ENCODE assay signal across 8 mouse cellular contexts in the genomic region with DNA sequence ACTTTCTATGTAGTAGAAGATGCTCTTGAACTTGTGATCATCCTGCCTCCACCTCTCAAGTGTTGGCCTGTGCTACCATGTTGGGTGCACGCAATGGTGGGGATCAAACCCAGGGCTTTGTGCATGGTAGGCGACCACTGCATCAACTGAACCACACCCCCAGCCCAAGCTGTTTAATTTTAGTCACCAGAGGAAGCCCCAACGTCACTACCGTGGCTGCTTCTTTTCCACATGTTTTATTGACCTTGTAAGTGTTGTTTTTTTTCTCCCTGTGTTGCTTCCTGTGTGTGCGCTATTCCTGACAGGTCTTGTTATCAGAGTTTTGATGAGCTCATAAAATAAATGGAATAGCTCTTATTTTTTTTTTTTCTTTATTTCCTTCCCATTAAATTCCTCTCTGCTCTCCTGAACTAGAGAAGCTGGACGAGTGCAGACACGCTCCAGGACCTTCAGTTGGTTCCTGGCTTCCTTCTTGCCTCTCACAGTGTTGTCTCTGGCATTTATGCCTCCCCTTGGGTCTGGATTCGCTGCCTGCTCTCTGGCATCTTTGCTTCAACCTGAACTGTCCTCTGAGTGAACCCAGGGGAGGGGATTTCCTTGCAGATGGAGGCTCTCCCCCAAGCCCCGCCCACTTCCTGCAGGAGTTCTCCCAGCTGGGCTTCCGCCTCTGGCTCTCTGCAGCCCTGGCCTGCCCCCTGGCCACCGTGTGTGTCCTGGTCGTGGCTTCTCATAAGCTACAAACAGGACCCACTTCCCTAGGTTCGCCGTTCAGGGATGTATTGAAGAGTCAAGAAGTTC.
DNase-seq lines count a peak whose midpoint lies in the region; ATAC-seq and TF ChIP-seq lines count a peak whose summit lies in the region.

No protein-coding gene starts in this region.

- H3K4me1 ChIP-seq in limb, embryonic 13.5 days: peaks cover 10% of the 10 kb centered on the region
- peaks cover 5% of the 10 kb centered on the region for H3K4me1 ChIP-seq in neural tube, embryonic 11.5 days (ENCODE audit: control insufficient read depth, insufficient read depth, low read length)

- TF ChIP-seq CTCF in layer of hippocampus, adult 2 months (conservative IDR thresholded peaks at IDR 0.05): peak; percentile 42

- intact Hi-C loops in heart, postnatal 10 days (cut with DNase I): loop anchor here (2.0 kb wide), 1 partner anchor 40 kb away; no protein-coding TSS in a partner anchor

- ATAC-seq in limb, embryonic 13.5 days (ENCODE audit: low FRiP score, low read depth): peak; percentile 86
- ATAC-seq in neural tube, embryonic 11.5 days (ENCODE audit: insufficient read depth, low FRiP score, low TSS enrichment): no peak

- WGBS in limb, embryonic 13.5 days: 19% methylated on average over 14 of the region's 14 CpGs
- 38% methylated on average over 14 of the region's 14 CpGs for WGBS in neural tube, embryonic 11.5 days

- no peak overlapping the region for H3K27ac ChIP-seq in layer of hippocampus, adult 2 months
- peak overlapping the region; percentile 39 for H3K27ac ChIP-seq in limb, embryonic 13.5 days
- H3K27ac ChIP-seq in neural tube, embryonic 11.5 days (ENCODE audit: low read depth, low read length): no peak overlapping the region

- no peak for DNase-seq in layer of hippocampus, adult 2 months (ENCODE audit: low spot score in 2 of 2)
- DNase-seq in layer of hippocampus, postnatal 10 days (ENCODE audit: low spot score in 2 of 2): no peak
- peak; percentile 84 for DNase-seq in embryo, embryonic 9.5 days (ENCODE audit: extremely low spot score)
- DNase-seq in heart, postnatal 10 days: peak; percentile 87 to 90
- DNase-seq in neural tube, embryonic 11.5 days (ENCODE audit: low spot score): peak; percentile 75
- DNase-seq in thymus, postnatal 36 days: peak; percentile 77 to 82
- DNase-seq in right cerebral cortex, postnatal 4 days: no peak

- no peaks in the 10 kb centered on the region for H3K9me3 ChIP-seq in limb, embryonic 13.5 days
- H3K9me3 ChIP-seq in neural tube, embryonic 11.5 days (ENCODE audit: control insufficient read depth, low read length): no peaks in the 10 kb centered on the region

- 0 out of 2 replicates have a peak overlapping the region, but pooled peaks have one; percentile 25 for H3K9ac ChIP-seq in limb, embryonic 13.5 days
- H3K9ac ChIP-seq in neural tube, embryonic 11.5 days (ENCODE audit: low read length): no peak overlapping the region

- no peak overlapping the region for H3K4me3 ChIP-seq in layer of hippocampus, adult 2 months
- no peak overlapping the region; the same call in 1 of the 2 replicates for H3K4me3 ChIP-seq in limb, embryonic 13.5 days
- H3K4me3 ChIP-seq in neural tube, embryonic 11.5 days (ENCODE audit: low read depth, low read length): no peak overlapping the region

- H3K36me3 ChIP-seq in limb, embryonic 13.5 days: no peaks in the 10 kb centered on the region
- H3K36me3 ChIP-seq in neural tube, embryonic 11.5 days (ENCODE audit: control insufficient read depth, insufficient read depth, low read length): no peaks in the 10 kb centered on the region

- H3K4me2 ChIP-seq in limb, embryonic 13.5 days (replicated peaks): peak overlapping the region; percentile 49
- no peak overlapping the region for H3K4me2 ChIP-seq in neural tube, embryonic 11.5 days (ENCODE audit: low read depth)

- H3K27me3 ChIP-seq in limb, embryonic 13.5 days: no peaks in the 10 kb centered on the region
- no peaks in the 10 kb centered on the region for H3K27me3 ChIP-seq in neural tube, embryonic 11.5 days (ENCODE audit: control insufficient read depth, insufficient read depth, low read length)

Comparison
In these comparisons a context has a peak if more than half of its experiments do, and no peak if none do; other contexts are left out.
1. DNase-seq: peak in embryo, embryonic 9.5 days (single experiment), heart, postnatal 10 days (2 of 2), neural tube, embryonic 11.5 days (single experiment) and thymus, postnatal 36 days (2 of 2); none in layer of hippocampus, adult 2 months (0 of 2), layer of hippocampus, postnatal 10 days (0 of 2) and right cerebral cortex, postnatal 4 days (single experiment).